Mouse (Mus musculus) embryonic facial prominence, embryonic 15.5 days (tissue): ENCODE measurements around the gene Marveld1. TPM values are rescaled to one million over a fixed set of nuclear protein-coding genes. Genes with fewer than 3 reads are reported as not detected.

Source experiments
- ATAC-seq: fragments of 200-750 bp; cut with Nextera tagmentation; 2 replicates; pipeline ENCODE4 v1.8.0; 2017; ENCODE audit warnings: low read depth, moderate TSS enrichment; ENCODE audit not compliant: insufficient number of reproducible peaks, low FRiP score, low TSS enrichment
- H3K27ac ChIP-seq: fragments of 300-500 bp; sonication (generic); replicated peaks from 2 replicates; pipeline ENCODE4 v1.5.1; 2015; ENCODE audit warnings: mild to moderate bottlenecking, inconsistent platforms
- H3K27me3 ChIP-seq: fragments of 300-500 bp; sonication (generic); 2 replicates; pipeline ENCODE4 v1.6.1; 2015; ENCODE audit warnings: inconsistent platforms
- H3K36me3 ChIP-seq: fragments of 300-500 bp; sonication (generic); 2 replicates; pipeline ENCODE4 v1.6.1; 2015; ENCODE audit warnings: mild to moderate bottlenecking, inconsistent platforms
- H3K4me1 ChIP-seq: fragments of 300-500 bp; sonication (generic); 2 replicates; pipeline ENCODE4 v1.6.1; 2015; ENCODE audit warnings: inconsistent platforms
- H3K4me2 ChIP-seq: fragments of 300-500 bp; sonication (generic); replicated peaks from 2 replicates; pipeline ENCODE4 v1.6.1; 2015; ENCODE audit warnings: mild to moderate bottlenecking, inconsistent platforms
- H3K4me3 ChIP-seq: fragments of 300-500 bp; sonication (generic); replicated peaks from 2 replicates; pipeline ENCODE4 v1.5.1; 2015; ENCODE audit warnings: mild to moderate bottlenecking, inconsistent platforms
- H3K9ac ChIP-seq: fragments of 300-500 bp; sonication (generic); 2 replicates; pipeline ENCODE4 v1.6.1; 2015; ENCODE audit warnings: inconsistent platforms
- H3K9me3 ChIP-seq: fragments of 300-500 bp; sonication (generic); replicated peaks from 2 replicates; pipeline ENCODE4 v1.6.1; 2016; ENCODE audit warnings: inconsistent platforms
- WGBS: fragments of 180-500 bp; shearing (Covaris S2); methylation state at CpG from one replicate; pipeline ENCODE4 v1.1.7; 2015; 5-methylcytosine and 5-hydroxymethylcytosine counted together
- polyA plus RNA-seq: library from polyadenylated mRNA; unstranded; fragments of >200 nt; fragmentation: Nextera tagmentation; extraction: Ambion mirVana; gene quantifications from 2 replicates; pipeline ENCODE4 v1.2.1, GENCODE M21; 2015

The Marveld1 gene
- polyA plus RNA-seq, 1 experiment from 2014 or later: 15.2 TPM

DNA sequence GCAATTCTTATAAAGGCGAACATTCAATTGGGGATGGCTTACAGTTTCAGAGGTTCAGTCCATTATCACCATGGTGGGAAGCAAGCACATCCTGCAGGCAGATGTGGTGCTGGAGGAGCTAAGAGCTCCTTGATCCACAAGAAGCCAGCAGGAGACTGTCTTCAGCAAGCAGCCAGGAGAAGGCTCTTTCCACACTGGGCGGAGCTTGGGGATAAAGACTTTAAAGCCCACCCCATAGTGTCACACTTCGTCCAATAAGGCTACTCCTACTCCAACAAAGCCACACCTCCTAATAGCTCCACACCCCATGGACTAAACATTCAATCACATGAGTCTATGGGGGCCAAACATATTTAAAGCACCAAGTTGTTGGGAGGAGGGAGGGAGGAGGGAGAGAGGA, 5.2 kb upstream of the Marveld1 start:
- Histone ChIP-seq H3K27me3 (no peaks in the 10 kb centered on the region), H3K9me3 (no peaks in the 10 kb centered on the region), H3K9ac (no peak overlapping the region), H3K27ac (no peak overlapping the region), H3K4me1 (peaks cover 15% of the 10 kb centered on the region), H3K36me3 (no peaks in the 10 kb centered on the region), H3K4me3 (no peak overlapping the region), H3K4me2 (no peak overlapping the region)
- WGBS: 80% methylated on average over 3 of the region's 3 CpGs
- ATAC-seq: no peak

DNA sequence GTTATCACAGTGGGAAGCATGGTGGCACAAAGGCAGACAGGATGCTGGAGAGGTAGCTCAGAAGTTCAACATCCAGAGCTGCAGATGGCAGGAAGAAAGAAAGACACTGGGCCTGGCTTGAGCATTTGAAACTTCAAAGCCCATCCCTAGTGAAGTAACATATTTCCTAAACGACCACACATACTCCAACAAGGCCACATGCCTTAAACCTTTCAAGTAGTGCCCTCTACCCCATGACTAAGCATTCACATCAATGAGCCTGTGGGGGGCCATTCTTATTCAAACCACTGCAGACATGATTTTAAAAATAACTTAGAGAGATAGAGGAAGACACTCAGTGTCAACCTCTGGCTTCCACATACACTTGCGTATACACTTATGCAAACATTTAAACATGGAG, 4.4 kb upstream of the Marveld1 start:
- Histone ChIP-seq H3K9me3 (no peaks in the 10 kb centered on the region), H3K27ac (no peak overlapping the region), H3K4me2 (no peak overlapping the region), H3K9ac (no peak overlapping the region), H3K4me3 (no peak overlapping the region), H3K4me1 (peaks cover 17% of the 10 kb centered on the region), H3K27me3 (no peaks in the 10 kb centered on the region), H3K36me3 (no peaks in the 10 kb centered on the region)
- WGBS: 70% methylated on average over 2 of the region's 2 CpGs
- ATAC-seq: no peak

DNA sequence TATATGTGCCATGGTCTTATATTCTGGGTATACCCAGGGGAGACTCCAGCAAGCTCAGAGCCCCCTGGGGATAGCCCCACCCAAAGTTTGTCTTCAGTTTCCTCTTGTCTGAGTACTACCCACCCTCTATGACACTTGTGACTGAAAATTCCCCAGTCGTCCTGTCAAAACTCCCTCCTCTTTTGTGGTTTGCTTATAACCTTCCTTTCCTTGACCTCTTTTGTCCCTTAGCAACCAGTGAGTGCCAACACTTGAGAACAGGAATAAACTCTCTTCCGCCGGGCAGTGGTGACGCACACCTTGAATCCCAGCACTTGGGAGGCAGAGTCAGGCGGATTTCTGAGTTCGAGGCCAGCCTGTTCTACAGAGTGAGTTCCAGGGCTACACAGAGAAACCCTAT, 3.1 kb upstream of the Marveld1 start:
- no peak overlapping the region for H3K4me3 ChIP-seq
- H3K9ac ChIP-seq: no peak overlapping the region
- no peaks in the 10 kb centered on the region for H3K36me3 ChIP-seq
- H3K27me3 ChIP-seq: no peaks in the 10 kb centered on the region
- WGBS: 54% methylated on average over 6 of the region's 6 CpGs
- 0 out of 2 replicates have a peak overlapping the region, but pooled peaks have one; percentile 14 for H3K27ac ChIP-seq
- H3K4me1 ChIP-seq: peaks cover 27% of the 10 kb centered on the region
- ATAC-seq: no peak
- no peaks in the 10 kb centered on the region for H3K9me3 ChIP-seq
- H3K4me2 ChIP-seq: 0 out of 2 replicates have a peak overlapping the region, but pooled peaks have one; percentile 1

DNA sequence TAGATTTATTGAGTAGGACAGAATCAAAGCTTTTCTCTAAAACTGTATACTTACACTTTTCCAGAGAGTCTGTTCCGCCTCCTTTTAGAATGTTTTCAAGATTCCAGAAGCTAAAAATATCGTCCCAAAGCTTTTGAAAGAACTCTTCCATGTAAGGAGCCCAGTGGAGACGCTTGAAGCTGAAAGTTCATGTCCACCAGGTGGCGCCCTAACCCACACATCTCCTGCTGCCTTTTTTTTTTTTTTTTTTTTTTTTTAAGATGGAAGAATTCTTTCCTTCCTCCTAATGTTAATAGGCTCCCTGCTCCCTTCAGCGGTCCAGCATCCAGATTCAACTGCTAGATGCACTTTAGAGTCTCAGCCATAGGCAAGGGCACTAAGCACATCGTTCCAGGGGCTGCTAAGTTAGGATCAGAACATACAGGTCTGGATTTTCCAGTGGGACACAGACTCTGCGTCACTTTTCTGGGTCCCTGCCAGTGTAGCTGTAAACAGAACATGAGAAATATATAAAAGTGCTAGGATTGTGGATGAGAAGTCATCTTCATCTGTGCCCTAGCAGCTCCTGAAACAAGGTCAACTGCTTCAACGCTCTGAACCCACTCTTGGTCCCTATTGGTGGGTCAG, 2.5 kb upstream of the Marveld1 start:
- 25% methylated on average over 8 of the region's 8 CpGs for WGBS

DNA sequence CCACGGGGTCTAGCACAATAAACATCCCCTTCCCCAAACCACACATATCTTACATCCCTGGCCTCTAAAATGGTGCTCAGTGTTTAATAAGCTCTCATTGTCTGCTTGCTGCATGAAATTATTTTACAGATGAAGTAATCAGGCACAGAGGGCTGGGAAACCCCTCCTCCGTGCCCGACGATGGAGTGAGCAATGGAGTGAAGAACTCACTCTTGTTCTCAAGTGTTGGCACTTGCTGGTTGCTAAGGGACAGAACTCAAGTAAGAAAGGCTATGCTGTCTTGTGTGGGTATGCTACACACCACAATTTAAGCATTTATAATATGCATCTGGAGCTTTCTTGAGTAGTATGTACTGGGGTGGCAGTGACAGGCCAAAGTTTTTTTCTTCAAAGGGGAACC, 2.0 kb upstream of the Marveld1 start:
- no peaks in the 10 kb centered on the region for H3K36me3 ChIP-seq
- H3K9me3 ChIP-seq: no peaks in the 10 kb centered on the region
- WGBS: 63% methylated on average over 4 of the region's 4 CpGs
- ATAC-seq: no peak
- H3K4me3 ChIP-seq: no peak overlapping the region
- H3K9ac ChIP-seq: no peak overlapping the region
- H3K4me1 ChIP-seq: peaks cover 36% of the 10 kb centered on the region
- no peak overlapping the region for H3K4me2 ChIP-seq
- H3K27me3 ChIP-seq: no peaks in the 10 kb centered on the region
- 0 out of 2 replicates have a peak overlapping the region, but pooled peaks have one; percentile 14 for H3K27ac ChIP-seq

More for the DNA sequence above, 2.5 kb upstream of the Marveld1 start:
- Histone ChIP-seq H3K36me3 (no peaks in the 10 kb centered on the region), H3K4me3 (no peak overlapping the region), H3K9ac (no peak overlapping the region), H3K4me2 (0 out of 2 replicates have a peak overlapping the region, but pooled peaks have one; percentile 1), H3K27ac (0 out of 2 replicates have a peak overlapping the region, but pooled peaks have one; percentile 14), H3K4me1 (peaks cover 31% of the 10 kb centered on the region), H3K9me3 (no peaks in the 10 kb centered on the region), H3K27me3 (no peaks in the 10 kb centered on the region)
- no peak for ATAC-seq

DNA sequence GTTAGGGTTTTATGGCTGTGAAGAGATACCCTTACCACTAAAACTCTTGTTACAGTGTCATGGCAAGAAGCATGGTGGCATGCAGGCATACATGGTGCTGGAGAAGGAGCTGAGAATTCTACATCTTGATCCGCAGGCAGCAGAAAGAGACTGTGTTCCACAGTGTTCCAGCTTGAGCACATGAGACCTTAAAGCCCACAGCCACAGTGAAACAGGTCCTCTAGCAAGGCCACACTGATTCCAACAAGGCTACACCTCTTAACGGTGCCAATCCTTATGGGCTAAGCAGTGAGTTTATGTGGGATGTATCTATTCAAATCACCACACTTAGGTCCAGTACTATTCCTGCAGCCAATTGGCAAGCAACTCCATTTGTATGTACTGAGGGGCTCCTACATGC, 1.5 kb upstream of the Marveld1 start:
- Histone ChIP-seq H3K27ac (no peak overlapping the region), H3K4me1 (peaks cover 41% of the 10 kb centered on the region), H3K9ac (no peak overlapping the region), H3K9me3 (no peaks in the 10 kb centered on the region), H3K27me3 (no peaks in the 10 kb centered on the region), H3K36me3 (0 out of 2 replicates have a peak, but pooled peaks cover under 1% of the 10 kb centered on the region), H3K4me3 (no peak overlapping the region), H3K4me2 (no peak overlapping the region)
- no peak for ATAC-seq
- WGBS: 88% methylated on average over 2 of the region's 2 CpGs

DNA sequence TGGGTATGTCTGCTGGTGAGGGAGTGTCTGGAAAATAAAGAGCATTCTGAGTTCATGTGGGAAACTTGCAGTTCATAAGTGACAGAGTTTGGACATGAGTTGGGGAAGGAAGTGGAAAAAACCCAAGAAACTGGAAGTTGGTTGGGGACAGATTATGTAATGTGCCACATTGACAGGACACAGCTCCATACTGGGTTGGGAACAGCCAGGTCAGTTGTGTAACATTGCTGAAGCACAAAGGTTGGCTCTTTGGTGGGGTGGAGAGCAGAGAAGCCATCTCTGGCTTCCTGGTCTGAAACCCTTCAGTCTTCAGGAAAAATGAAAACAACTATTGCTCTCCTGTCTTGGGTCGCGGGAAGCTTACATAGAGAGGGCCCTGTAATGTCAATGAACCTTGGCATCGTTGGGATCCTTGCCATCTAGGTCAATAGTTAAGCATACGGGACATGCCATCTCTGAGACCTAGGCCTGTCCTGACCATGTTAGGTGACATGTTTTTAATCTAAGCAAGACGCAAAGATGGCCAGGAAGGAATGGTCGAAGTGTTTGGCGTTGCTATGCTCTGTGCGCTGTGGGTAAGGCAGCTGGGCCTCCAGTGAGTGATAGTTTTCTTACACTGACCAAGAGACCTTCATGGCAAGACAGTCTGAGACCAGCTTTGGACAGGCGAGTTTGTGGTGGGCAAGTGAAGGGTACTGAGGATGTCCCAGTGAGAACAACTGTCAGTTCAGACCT, 757 bp upstream of the Marveld1 start:
- peak overlapping the region; percentile 77; the same call in 1 of the 2 replicates for H3K4me3 ChIP-seq
- H3K9ac ChIP-seq: no peak overlapping the region
- ATAC-seq: no peak
- 91% methylated on average over 9 of the region's 9 CpGs for WGBS
- H3K27me3 ChIP-seq: no peaks in the 10 kb centered on the region
- H3K27ac ChIP-seq: peak overlapping the region; percentile 95
- H3K36me3 ChIP-seq: peaks cover 4% of the 10 kb centered on the region; the same call in 1 of the 2 replicates
- H3K9me3 ChIP-seq: no peaks in the 10 kb centered on the region
- peak overlapping the region; percentile 76; the same call in 1 of the 2 replicates for H3K4me2 ChIP-seq
- peaks cover 48% of the 10 kb centered on the region for H3K4me1 ChIP-seq

DNA sequence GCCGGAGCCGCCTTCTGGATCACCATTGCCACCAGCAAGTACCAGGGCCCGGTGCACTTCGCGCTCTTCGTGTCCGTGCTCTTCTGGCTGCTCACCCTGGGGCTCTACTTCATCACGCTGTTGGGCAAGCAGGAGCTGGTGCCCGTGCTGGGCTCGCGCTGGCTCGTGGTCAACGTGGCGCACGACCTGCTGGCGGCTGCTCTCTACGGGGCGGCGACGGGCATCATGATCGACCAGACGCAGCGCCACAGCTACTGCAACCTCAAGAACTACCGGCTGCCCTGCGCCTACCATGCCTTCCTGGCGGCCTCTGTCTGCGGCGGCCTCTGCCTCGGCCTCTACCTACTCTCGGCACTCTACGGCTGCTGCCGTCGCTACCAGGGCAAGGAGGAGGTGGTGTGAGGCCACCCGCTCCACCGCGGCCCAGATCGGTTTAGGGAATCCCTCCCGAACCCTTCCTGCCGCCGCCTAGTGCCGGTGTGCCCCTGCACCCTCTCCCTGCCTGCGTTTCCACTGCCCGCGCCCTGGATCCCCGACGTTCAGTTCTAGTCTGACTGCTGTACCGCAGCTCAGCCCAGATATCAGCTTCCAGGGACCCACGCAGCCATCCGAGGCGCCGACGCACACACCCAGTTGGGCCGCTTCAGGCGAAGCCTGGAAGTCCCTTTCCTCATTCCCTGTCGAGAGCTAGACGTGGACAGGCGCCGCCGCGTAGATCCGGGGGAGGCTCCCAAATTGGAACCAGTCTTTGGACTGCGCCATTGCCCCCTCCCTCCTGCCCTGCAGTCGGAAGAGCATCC, 769 bp downstream of the Marveld1 start:
- peaks cover 58% of the 10 kb centered on the region for H3K4me1 ChIP-seq
- H3K36me3 ChIP-seq: peaks cover 4% of the 10 kb centered on the region; the same call in 1 of the 2 replicates
- peak; percentile 0; the same call in 1 of the 2 replicates for ATAC-seq
- H3K27ac ChIP-seq: peak overlapping the region; percentile 95
- peak overlapping the region; percentile 76 for H3K4me2 ChIP-seq
- no peaks in the 10 kb centered on the region for H3K9me3 ChIP-seq
- no peaks in the 10 kb centered on the region for H3K27me3 ChIP-seq
- WGBS: under 1% methylated on average over 63 of the region's 63 CpGs
- peak overlapping the region; percentile 77 for H3K4me3 ChIP-seq
- H3K9ac ChIP-seq: peak overlapping the region; percentile 82

DNA sequence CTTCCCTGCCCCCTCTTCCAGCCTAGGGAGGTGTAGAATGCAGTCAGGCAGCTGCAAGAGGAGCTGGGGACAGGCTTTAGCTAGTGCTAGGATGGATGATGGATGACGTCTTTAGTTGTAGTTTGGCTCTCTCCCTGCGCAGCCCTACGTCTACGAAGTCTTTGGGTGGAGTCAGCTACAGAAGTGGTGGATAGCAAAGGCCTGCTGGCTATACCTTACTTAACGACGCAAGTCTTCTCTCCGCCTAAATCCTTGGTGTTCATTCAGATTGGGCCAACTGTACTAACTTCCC, 1.3 kb downstream of the Marveld1 start:
- peak overlapping the region; percentile 95 for H3K27ac ChIP-seq
- no peaks in the 10 kb centered on the region for H3K9me3 ChIP-seq
- 7% methylated on average over 7 of the region's 7 CpGs for WGBS
- peak; percentile 68 for ATAC-seq
- H3K4me2 ChIP-seq: peak overlapping the region; percentile 76
- peaks cover 58% of the 10 kb centered on the region for H3K4me1 ChIP-seq
- H3K36me3 ChIP-seq: peaks cover 6% of the 10 kb centered on the region; the same call in 1 of the 2 replicates
- H3K4me3 ChIP-seq: peak overlapping the region; percentile 77
- no peaks in the 10 kb centered on the region for H3K27me3 ChIP-seq
- peak overlapping the region; percentile 82 for H3K9ac ChIP-seq

DNA sequence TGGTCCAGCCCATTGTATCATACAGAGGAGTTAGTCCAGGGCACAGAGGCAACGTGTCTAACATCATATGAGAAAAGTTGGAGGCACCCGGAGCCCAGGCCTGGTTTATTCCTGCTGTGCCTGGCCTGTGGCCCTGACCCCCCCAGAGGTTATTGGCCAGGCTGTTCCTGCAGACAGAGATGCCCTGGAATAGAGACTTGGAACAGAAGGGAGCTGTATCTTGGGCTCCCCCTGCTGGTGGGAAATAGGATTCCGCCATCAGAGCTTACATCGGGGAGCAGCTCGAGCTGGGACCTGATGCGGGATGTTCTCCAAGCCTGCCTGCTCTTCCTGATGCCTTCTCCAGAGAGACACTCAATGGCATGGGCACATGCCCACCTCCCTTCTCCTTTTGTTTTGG, 4.8 kb downstream of the Marveld1 start:
- Histone ChIP-seq H3K9ac (no peak overlapping the region), H3K36me3 (peaks cover 7% of the 10 kb centered on the region; the same call in 1 of the 2 replicates), H3K4me1 (peaks cover 46% of the 10 kb centered on the region), H3K9me3 (no peaks in the 10 kb centered on the region), H3K4me2 (no peak overlapping the region), H3K27ac (peak overlapping the region; percentile 51; the same call in 1 of the 2 replicates), H3K4me3 (no peak overlapping the region), H3K27me3 (no peaks in the 10 kb centered on the region)
- no peak for ATAC-seq
- WGBS: 2% methylated on average over 6 of the region's 6 CpGs
